Mouse (Mus musculus) left cerebral cortex, adult 2 months (tissue): ENCODE measurements at regions not wholly inside any gene's neighbourhood (a gene's known extent, or its start where the extent isn't known, plus 50 kb on each side); places are given as distances from the start of the nearest gene placed in this dataset.
A peak's percentile ranks its signal among the peaks of the same experiment; 100 is the strongest.
"Not testable (repeated sequence)": the region's sequence is repeated elsewhere in the genome, so short reads cannot be mapped to it uniquely, and the experiment has no call there.

Experiments used
- DNase-seq, 2 experiments: peaks; one replicate each; pipeline ENCODE4 v3.0.0; 2021 to 2022; ENCODE audit warnings: low spot score in 2 of 2, mixed read lengths in 1 of 2; ENCODE audit errors: extremely low spot score in 1 of 2
- H3K27ac ChIP-seq: fragments of 200-600 bp; 2 replicates; pipeline ENCODE4 v1.8.1; 2022
- H3K4me3 ChIP-seq: fragments of 200-600 bp; 2 replicates; pipeline ENCODE4 v1.8.1; 2022
- CTCF ChIP-seq: fragments of 200-600 bp; IDR thresholded peaks from 2 replicates; pipeline ENCODE4 v1.8.1; 2022; ENCODE audit warnings: antibody characterized with exemption, mild to moderate bottlenecking, moderate library complexity
- intact Hi-C: fragments of 180-260 bp; cut with DNase I; formaldehyde crosslinking; loops from one replicate; pipeline ENCODE4 v1.15.1; 2025

- TF ChIP-seq CTCF: no peak
- intact Hi-C loops: no loop called here
- Histone ChIP-seq H3K27ac (no peak overlapping the region), H3K4me3 (no peak overlapping the region)
- DNase-seq: no peak
These were observed 113.5 kb upstream of the Ahi1 start for GRCm38 (mm10) chr10:20838685-20839425.

- H3K4me3 ChIP-seq, H3K27ac ChIP-seq, intact Hi-C loops, DNase-seq: not testable (repeated sequence)
These were observed 111.9 kb upstream of the Pde7b start for GRCm38 (mm10) chr10:20836816-20837215.

- Histone ChIP-seq H3K4me3 (no peak overlapping the region), H3K27ac (no peak overlapping the region)
- no peak for TF ChIP-seq CTCF
- no peak for DNase-seq
- intact Hi-C loops: no loop called here
These were observed 110.1 kb upstream of the Pde7b start for GRCm38 (mm10) chr10:20834806-20835575.

GRCm38 (mm10) chr10:20828304-20828703, 103.4 kb upstream of the Pde7b start:
- Histone ChIP-seq H3K27ac (no peak overlapping the region), H3K4me3 (no peak overlapping the region)
- no peak for TF ChIP-seq CTCF
- no peak for DNase-seq
- intact Hi-C loops: no loop called here

GRCm38 (mm10) chr10:20827473-20827872, 102.6 kb upstream of the Pde7b start:
- H3K4me3 ChIP-seq: no peak overlapping the region
- intact Hi-C loops: no loop called here
- no peak for DNase-seq
- TF ChIP-seq CTCF: no peak
- no peak overlapping the region for H3K27ac ChIP-seq

GRCm38 (mm10) chr10:20818548-20818947, 93.7 kb upstream of the Pde7b start:
- TF ChIP-seq CTCF: no peak
- intact Hi-C loops: loop anchor here (2.0 to 5.0 kb wide), 2 partner anchors 91 to 146 kb away; partner anchors contain the start of gene Pde7b
- no peak for DNase-seq

GRCm38 (mm10) chr10:20799792-20800191, 74.9 kb upstream of the Pde7b start:
- Histone ChIP-seq H3K27ac (no peak overlapping the region), H3K4me3 (no peak overlapping the region)
- TF ChIP-seq CTCF: no peak
- DNase-seq: peak; percentile 37 to 40
- intact Hi-C loops: loop anchor here (1.0 to 5.0 kb wide), 2 partner anchors 127 to 141 kb away; no protein-coding TSS in a partner anchor

More at GRCm38 (mm10) chr10:20818548-20818947, 93.7 kb upstream of the Pde7b start:
- no peak overlapping the region for H3K27ac ChIP-seq
- no peak overlapping the region for H3K4me3 ChIP-seq

GRCm38 (mm10) chr10:20798400-20798799, 73.5 kb upstream of the Pde7b start:
- no peak overlapping the region for H3K27ac ChIP-seq
- intact Hi-C loops: loop anchor here (5.0 kb wide), 1 partner anchor 126 kb away; no protein-coding TSS in a partner anchor
- no peak for DNase-seq
- no peak for TF ChIP-seq CTCF
- no peak overlapping the region for H3K4me3 ChIP-seq

- intact Hi-C loops: no loop called here
- no peak for DNase-seq
- no peak overlapping the region for H3K27ac ChIP-seq
- H3K4me3 ChIP-seq: no peak overlapping the region
- TF ChIP-seq CTCF: no peak
These were observed 69.1 kb upstream of the Pde7b start for GRCm38 (mm10) chr10:20793956-20794355.

- DNase-seq: no peak
- no peak overlapping the region for H3K27ac ChIP-seq
- H3K4me3 ChIP-seq: no peak overlapping the region
- intact Hi-C loops: no loop called here
- no peak for TF ChIP-seq CTCF
These were observed 56.1 kb upstream of the Pde7b start for GRCm38 (mm10) chr10:20780946-20781345.

GRCm38 (mm10) chr10:20776640-20777413, 51.9 kb upstream of the Pde7b start:
- intact Hi-C loops: no loop called here
- no peak overlapping the region for H3K4me3 ChIP-seq
- DNase-seq: no peak
- no peak overlapping the region for H3K27ac ChIP-seq
- TF ChIP-seq CTCF: no peak
